Comparison of ENCODE assay signal across 8 mouse cellular contexts in genomic region chr7:24949958-24950623, GRCm38 (mm10). TPM values are rescaled to one million over a fixed set of nuclear protein-coding genes. Genes with fewer than 3 reads are reported as not detected.
DNase-seq lines count a peak whose midpoint lies in the region; TF ChIP-seq lines count a peak whose summit lies in the region.
"Had no signal": no experiment of that assay in that cellular context is flagged by ENCODE, and none has a peak within 500 bp of the region (broad histone marks: within the 10 kb centered on the region; RNA-seq: fewer than 3 reads in every experiment).

No protein-coding gene starts in this region.

- TF ChIP-seq CTCF in embryonic fibroblast, embryonic 13.5 days (IDR thresholded peaks at IDR 0.05; ENCODE audit: borderline replicate concordance, insufficient read depth, low read length): peak; percentile 75

- no peak for TF ChIP-seq POLR2A in embryonic fibroblast, embryonic 13.5 days (IDR thresholded peaks at IDR 0.05; ENCODE audit: low read depth, low read length)

- no peak overlapping the region for H3K4me3 ChIP-seq in embryonic fibroblast, embryonic 13.5 days (ENCODE audit: insufficient read depth, low read length)

- DNase-seq in ES-CJ7 (ENCODE audit: low read depth, low spot score): peak; percentile 90
- DNase-seq in adrenal gland, postnatal 25 days: peak; percentile 77
- peak; percentile 73 to 86 for DNase-seq in heart, postnatal 10 days
- peak; percentile 56 to 87 for DNase-seq in kidney, postnatal 36 days
- DNase-seq in lung, postnatal 4 days: peak; percentile 67 to 83
- peak; percentile 54 for DNase-seq in right cerebral cortex, postnatal 25 days

- H3K27ac ChIP-seq in embryonic fibroblast, embryonic 13.5 days (ENCODE audit: insufficient read depth, low read length): no peak overlapping the region

- intact Hi-C loops in heart, postnatal 10 days (cut with DNase I): loop anchor here (1.0 kb wide), 1 partner anchor 60 kb away; no protein-coding TSS in a partner anchor

- no peaks in the 10 kb centered on the region for H3K4me1 ChIP-seq in embryonic fibroblast, embryonic 13.5 days (ENCODE audit: control insufficient read depth, insufficient read depth, low read length)

RNA-seq across cellular contexts. Expression of gene Gm4881, which starts 5.8 kb away (rescaled TPM):
- not detected in 2 replicates for total RNA-seq in adrenal gland, postnatal 25 days (2021)
- polyA plus RNA-seq in embryonic fibroblast, embryonic 13.5 days (2011; ENCODE audit: insufficient read length, low read depth, missing spikeins): not detected in 2 replicates
- not detected for total RNA-seq in heart, postnatal 10 days (2021)
- total RNA-seq: layer of hippocampus, postnatal 36 days had no signal

RNA-seq across cellular contexts. Expression of gene Rabac1, which starts 22.5 kb away (rescaled TPM):
- total RNA-seq in adrenal gland, postnatal 25 days (2021): 244 and 300 TPM in 2 replicates
- 105 and 117 TPM in 2 replicates for polyA plus RNA-seq in embryonic fibroblast, embryonic 13.5 days (2011; ENCODE audit: insufficient read length, low read depth, missing spikeins)
- total RNA-seq in heart, postnatal 10 days (2021): 100 to 1,000 TPM; 292 to 300 TPM

RNA-seq across cellular contexts. Expression of gene Arhgef1, which starts 47.4 kb away (rescaled TPM):
- total RNA-seq in adrenal gland, postnatal 25 days (2021): 126 and 138 TPM in 2 replicates
- polyA plus RNA-seq in embryonic fibroblast, embryonic 13.5 days (2011; ENCODE audit: insufficient read length, low read depth, missing spikeins): 65.6 and 68.7 TPM in 2 replicates
- 10 to 100 TPM; 75.3 to 87.0 TPM for total RNA-seq in heart, postnatal 10 days (2021)

RNA-seq across cellular contexts. Expression of gene Cd79a, which starts 52.9 kb away (rescaled TPM):
- total RNA-seq in adrenal gland, postnatal 25 days (2021): 0.91 and 1.0 TPM in 2 replicates
- not detected in 2 replicates for polyA plus RNA-seq in embryonic fibroblast, embryonic 13.5 days (2011; ENCODE audit: insufficient read length, low read depth, missing spikeins)
- total RNA-seq in heart, postnatal 10 days (2021): 1 to 10 TPM; 1.3 to 1.8 TPM

RNA-seq across cellular contexts. Expression of gene Atp1a3, which starts 55.7 kb away (rescaled TPM):
- 84.1 and 110 TPM in 2 replicates for total RNA-seq in adrenal gland, postnatal 25 days (2021)
- polyA plus RNA-seq in embryonic fibroblast, embryonic 13.5 days (2011; ENCODE audit: insufficient read length, low read depth, missing spikeins): 0.19 and 0.35 TPM in 2 replicates
- under 1 TPM; 0.43 to 0.72 TPM for total RNA-seq in heart, postnatal 10 days (2021)
